Mouse (Mus musculus) retina, adult 2 months (tissue): Measurements from ENCODE around the gene Entpd6.

Experiments used
- DNase-seq: peaks from one replicate; pipeline ENCODE4 v3.0.0-alpha.2; 2012; ENCODE audit warnings: low read depth, low spot score

Gene Entpd6

GRCm38 (mm10) chr2:150748854-150749253, at the start of gene Entpd6:
TSS of gene Entpd6 (plus strand) at chr2:150749042.
- peak; percentile 93 for DNase-seq

- no peak for DNase-seq
Measured at GRCm38 (mm10) chr2:150712167-150712674, 36.6 kb upstream of the Entpd6 start.

GRCm38 (mm10) chr2:150735756-150736576, 12.9 kb upstream of the Entpd6 start:
- no peak for DNase-seq

GRCm38 (mm10) chr2:150737881-150738280, 11.0 kb upstream of the Entpd6 start:
- no peak for DNase-seq

GRCm38 (mm10) chr2:150740145-150740841, 8.5 kb upstream of the Entpd6 start:
- no peak for DNase-seq

GRCm38 (mm10) chr2:150741405-150741804, 7.4 kb upstream of the Entpd6 start:
- no peak for DNase-seq

- DNase-seq: no peak
Measured at GRCm38 (mm10) chr2:150745016-150745415, 3.8 kb upstream of the Entpd6 start.

- DNase-seq: no peak
Measured at GRCm38 (mm10) chr2:150749283-150749682, 441 bp downstream of the Entpd6 start.

GRCm38 (mm10) chr2:150750129-150750979, 1.5 kb downstream of the Entpd6 start:
- no peak for DNase-seq

GRCm38 (mm10) chr2:150755016-150755415, 6.2 kb downstream of the Entpd6 start:
- no peak for DNase-seq

- DNase-seq: no peak
Measured at GRCm38 (mm10) chr2:150761476-150761875, 12.6 kb downstream of the Entpd6 start.

- no peak for DNase-seq
Measured at GRCm38 (mm10) chr2:150765619-150766018, 16.8 kb downstream of the Entpd6 start.

GRCm38 (mm10) chr2:150766083-150766862, 17.4 kb downstream of the Entpd6 start:
- DNase-seq: no peak

- no peak for DNase-seq
Measured at GRCm38 (mm10) chr2:150768678-150769077, 19.8 kb downstream of the Entpd6 start.

- DNase-seq: no peak
Measured at GRCm38 (mm10) chr2:150770747-150771146, 21.9 kb downstream of the Entpd6 start.

GRCm38 (mm10) chr2:150771169-150771568, 22.3 kb downstream of the Entpd6 start:
- no peak for DNase-seq

- no peak for DNase-seq
Measured at GRCm38 (mm10) chr2:150771996-150772395, 23.2 kb downstream of the Entpd6 start.

GRCm38 (mm10) chr2:150772466-150773119, 23.8 kb downstream of the Entpd6 start:
- no peak for DNase-seq

- no peak for DNase-seq
Measured at GRCm38 (mm10) chr2:150782801-150783200, 34.0 kb downstream of the Entpd6 start.
